Mouse (Mus musculus) thymus, adult 2 months (tissue): ENCODE measurements around the gene Rbm25. TPM values are rescaled to one million over a fixed set of nuclear protein-coding genes. Genes with fewer than 3 reads are reported as not detected.

Experiments
- DNase-seq: peaks from one replicate; pipeline ENCODE4 v3.0.0; 2021
- H3K27ac ChIP-seq: fragments of 200-500 bp; 2 replicates; pipeline ENCODE4 v1.5.1; 2012; ENCODE audit warnings: low read length, control low read depth; ENCODE audit not compliant: control insufficient read depth, insufficient read depth
- H3K27me3 ChIP-seq: fragments of 200-500 bp; 2 replicates; pipeline ENCODE4 v1.6.1; 2012; ENCODE audit warnings: mild to moderate bottlenecking, low read length, moderate library complexity, mixed read lengths; ENCODE audit not compliant: control insufficient read depth, insufficient read depth
- H3K36me3 ChIP-seq: fragments of 200-500 bp; 2 replicates; pipeline ENCODE4 v1.6.1; 2012; ENCODE audit warnings: mild to moderate bottlenecking, low read length, moderate library complexity; ENCODE audit not compliant: control insufficient read depth, insufficient read depth
- H3K4me1 ChIP-seq: fragments of 200-500 bp; replicated peaks from 2 replicates; pipeline ENCODE4 v1.6.1; 2012; ENCODE audit warnings: low read length; ENCODE audit not compliant: control insufficient read depth, insufficient read depth
- H3K4me3 ChIP-seq: fragments of 200-500 bp; 2 replicates; pipeline ENCODE4 v1.5.1; 2012; ENCODE audit warnings: mild to moderate bottlenecking, low read length, control low read depth, moderate library complexity; ENCODE audit not compliant: control insufficient read depth, insufficient read depth
- CTCF ChIP-seq: fragments of 200-500 bp; IDR thresholded peaks from 2 replicates; pipeline ENCODE4 v1.5.1; 2012; ENCODE audit warnings: mild to moderate bottlenecking, control low read depth, low read length, moderate library complexity, borderline replicate concordance; ENCODE audit not compliant: control insufficient read depth, poor library complexity, insufficient read depth; ENCODE audit errors: extremely low read depth
- POLR2A ChIP-seq: fragments of 200-500 bp; IDR thresholded peaks from 2 replicates; pipeline ENCODE4 v1.6.1; 2012; ENCODE audit warnings: mild to moderate bottlenecking, low read length, control low read depth, moderate library complexity; ENCODE audit not compliant: control insufficient read depth, poor library complexity, insufficient read depth; ENCODE audit errors: extremely low read depth
- WGBS: fragments of 180-500 bp; shearing (Covaris S2); methylation state at CpG from one replicate; pipeline ENCODE4 v1.1.7; 2018; 5-methylcytosine and 5-hydroxymethylcytosine counted together
- polyA plus RNA-seq: library from polyadenylated mRNA; depleted of rRNA; stranded (reverse); fragments of >200 nt; gene quantifications from 2 replicates; pipeline ENCODE4 v1.2.3, GENCODE M21; 2012; rRNA removed

Gene Rbm25
- polyA plus RNA-seq, 1 experiment, result 49.2 TPM

DNA sequence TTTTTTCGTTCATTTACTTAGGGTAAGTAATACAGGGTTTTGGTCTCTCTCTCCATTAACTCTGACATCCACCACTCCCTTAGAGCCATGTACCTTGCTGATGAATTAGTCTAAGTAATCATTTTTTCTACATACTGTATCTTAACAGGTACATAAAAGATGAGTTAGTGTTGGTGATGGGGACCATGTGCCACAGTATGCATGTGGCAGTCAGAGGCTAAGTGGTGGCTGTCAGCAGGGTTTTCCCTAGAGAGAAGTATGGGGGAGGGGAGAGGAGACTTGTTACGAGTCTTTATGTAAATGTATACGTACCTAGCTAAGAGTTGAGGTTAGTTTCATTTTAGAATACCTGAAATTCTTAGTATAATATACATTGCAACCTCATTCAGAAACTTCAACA, 92.0 kb downstream of the Rbm25 start:
- Histone ChIP-seq H3K4me3 (no peak overlapping the region), H3K27ac (no peak overlapping the region), H3K4me1 (no peaks in the 10 kb centered on the region), H3K27me3 (no peaks in the 10 kb centered on the region; the same call in 1 of the 2 replicates), H3K36me3 (peaks cover 67% of the 10 kb centered on the region)
- no peak for TF ChIP-seq POLR2A
- no peak for TF ChIP-seq CTCF
- WGBS, result 97% methylated on average over 3 of the region's 3 CpGs
- no peak for DNase-seq

DNA sequence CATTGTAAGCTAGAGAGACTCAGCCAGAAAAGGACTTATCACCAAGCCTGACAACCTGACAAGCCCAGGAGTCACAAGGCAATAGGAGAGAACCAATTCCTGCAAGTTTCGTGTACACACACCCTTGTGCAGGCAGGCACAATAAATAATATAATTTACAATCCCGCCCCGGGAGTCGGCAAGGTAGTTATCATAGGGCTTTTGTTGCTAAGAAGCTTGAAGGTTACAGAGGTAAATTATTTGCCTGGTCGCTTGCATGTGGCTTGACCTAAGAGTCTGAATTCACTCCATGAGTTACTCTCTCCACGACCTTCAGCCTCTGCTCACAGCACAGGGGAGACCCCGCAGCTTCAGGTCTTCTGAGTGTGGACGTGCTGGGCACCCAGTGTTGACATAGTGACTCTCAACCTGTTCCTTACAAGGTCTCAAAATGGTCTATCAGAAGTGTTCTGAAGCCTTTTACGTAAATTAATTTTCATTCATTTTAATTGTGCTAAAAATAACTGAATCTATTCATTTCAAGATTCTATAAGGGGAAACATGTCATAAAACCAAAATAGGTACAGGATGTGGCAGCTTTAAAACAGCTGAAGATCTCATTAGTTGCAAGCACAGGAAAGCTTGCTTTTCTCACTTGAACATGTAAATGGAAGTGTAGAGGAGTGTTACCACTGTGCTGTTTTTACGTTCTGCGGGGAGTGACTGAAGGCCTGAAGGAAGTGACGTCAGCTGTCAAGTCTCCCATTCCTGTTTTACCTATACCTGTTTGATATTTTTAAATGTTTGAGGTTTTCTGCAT, 95.7 kb downstream of the Rbm25 start:
- TF ChIP-seq POLR2A (no peak), CTCF (no peak)
- DNase-seq, result no peak
- H3K36me3 ChIP-seq, result peaks cover 77% of the 10 kb centered on the region
- no peaks in the 10 kb centered on the region; the same call in 1 of the 2 replicates for H3K27me3 ChIP-seq
- H3K4me1 ChIP-seq, result no peaks in the 10 kb centered on the region
- WGBS, result 94% methylated on average over 12 of the region's 12 CpGs
- no peak overlapping the region for H3K4me3 ChIP-seq
- no peak overlapping the region for H3K27ac ChIP-seq

DNA sequence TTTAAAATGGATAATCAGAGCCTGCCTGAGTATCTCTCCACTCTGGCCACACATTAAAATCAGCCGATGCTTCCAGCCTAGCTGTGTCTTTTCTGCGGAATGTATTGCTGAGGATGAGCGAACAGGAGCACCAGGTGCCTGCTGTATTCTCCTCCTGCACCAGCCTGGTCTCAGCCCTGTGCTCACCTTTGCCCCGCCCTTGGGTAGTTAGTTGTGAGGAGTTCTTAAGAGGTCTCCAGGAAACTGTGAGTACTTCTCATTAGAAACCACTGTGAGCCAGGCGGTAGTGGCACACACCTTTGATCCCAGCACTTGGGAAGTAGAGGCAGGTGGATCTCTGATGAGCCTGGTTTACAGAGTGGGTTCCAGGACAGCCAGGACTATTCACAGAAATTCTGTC, 101.2 kb downstream of the Rbm25 start:
- peaks cover 76% of the 10 kb centered on the region for H3K36me3 ChIP-seq
- no peaks in the 10 kb centered on the region for H3K27me3 ChIP-seq
- no peak overlapping the region for H3K27ac ChIP-seq
- no peak for DNase-seq
- TF ChIP-seq CTCF (no peak), POLR2A (no peak)
- H3K4me3 ChIP-seq, result no peak overlapping the region
- WGBS, result 97% methylated on average over 5 of the region's 5 CpGs
- H3K4me1 ChIP-seq, result no peaks in the 10 kb centered on the region

Other genes with a start within 250 kb of the Rbm25 start
- 0.27 and 0.65 TPM in 2 replicates for gene Dpf3, start 143.5 kb upstream of the Rbm25 start, polyA plus RNA-seq
- 33.7 and 36.6 TPM in 2 replicates for gene Dcaf4, start 110.8 kb upstream of the Rbm25 start, polyA plus RNA-seq
- 43.4 and 50.2 TPM in 2 replicates for gene Zfyve1, start 34.0 kb upstream of the Rbm25 start, polyA plus RNA-seq
- 31.3 and 31.5 TPM in 2 replicates for gene Psen1, start 56.9 kb downstream of the Rbm25 start, polyA plus RNA-seq
- gene Papln, start 132.4 kb downstream of the Rbm25 start, polyA plus RNA-seq, result 1.7 and 1.9 TPM in 2 replicates